9 mouse cellular contexts compared by ENCODE assay signal in genomic region chr10:3530661-3531060, GRCm38 (mm10). TPM values are rescaled to one million over a fixed set of nuclear protein-coding genes. Genes with fewer than 3 reads are reported as not detected.
"Had no signal": no experiment of that assay in that cellular context is flagged by ENCODE, and none has a peak within 500 bp of the region (broad histone marks: within the 10 kb centered on the region; RNA-seq: fewer than 3 reads in every experiment).

No protein-coding gene starts in this region.

- H3K27ac ChIP-seq: midbrain, embryonic 10.5 days; midbrain, embryonic 12.5 days; neural tube, embryonic 13.5 days; neural tube, embryonic 15.5 days had no signal

- H3K9me3 ChIP-seq: midbrain, embryonic 10.5 days; midbrain, embryonic 12.5 days; neural tube, embryonic 13.5 days; neural tube, embryonic 15.5 days had no signal

- H3K36me3 ChIP-seq: midbrain, embryonic 10.5 days; midbrain, embryonic 12.5 days; neural tube, embryonic 13.5 days; neural tube, embryonic 15.5 days had no signal

- H3K9ac ChIP-seq: lung, embryonic 14.5 days; midbrain, embryonic 12.5 days; neural tube, embryonic 13.5 days; neural tube, embryonic 15.5 days had no signal

- H3K4me2 ChIP-seq: lung, embryonic 14.5 days; midbrain, embryonic 12.5 days; neural tube, embryonic 13.5 days; neural tube, embryonic 15.5 days had no signal

- H3K4me3 ChIP-seq: midbrain, embryonic 10.5 days; midbrain, embryonic 12.5 days; myocyte; neural tube, embryonic 13.5 days; neural tube, embryonic 15.5 days had no signal

RNA-seq across cellular contexts. Expression of gene Iyd, which starts 9.4 kb away (rescaled TPM):
- total RNA-seq: megakaryocyte, adult 5-6 weeks; megakaryocyte-erythroid progenitor cell, adult 5-6 weeks had no signal
- polyA plus RNA-seq: midbrain, embryonic 10.5 days; myocyte; neural tube, embryonic 11.5 days had no signal
